Mouse (Mus musculus) A20 (cell line): ENCODE results near the gene Cul4b.
"Not testable (repeated sequence)": the region's sequence is repeated elsewhere in the genome, so short reads cannot be mapped to it uniquely, and the experiment has no call there.

ENCODE experiments used
- DNase-seq: peaks from one replicate; pipeline ENCODE4 v3.0.0-alpha.2; 2011; ENCODE audit warnings: low read depth, low spot score

The Cul4b gene

DNA sequence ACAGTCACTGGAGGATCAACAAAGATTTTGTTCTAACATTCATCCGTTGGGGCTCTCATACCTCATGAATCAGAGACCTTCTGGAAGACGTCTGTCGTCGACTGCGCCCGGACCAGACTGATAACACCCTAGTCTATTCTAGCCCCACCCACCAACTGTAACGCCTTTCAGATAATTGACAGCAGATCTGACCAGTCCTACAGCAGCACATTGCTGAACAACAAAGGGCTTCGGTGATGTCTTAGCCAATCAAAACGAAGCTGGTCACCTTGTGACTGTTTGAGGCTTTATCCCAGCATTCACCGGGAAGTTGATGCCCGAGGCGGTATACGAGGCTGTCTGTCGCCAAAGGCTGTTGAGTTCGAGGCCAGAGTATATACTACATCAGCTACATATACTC lies at the start of gene Cul4b:
Gene Cul4b (minus strand): TSS at position 119 of the 400 bp plus-strand sequence.
- no peak for DNase-seq

DNA sequence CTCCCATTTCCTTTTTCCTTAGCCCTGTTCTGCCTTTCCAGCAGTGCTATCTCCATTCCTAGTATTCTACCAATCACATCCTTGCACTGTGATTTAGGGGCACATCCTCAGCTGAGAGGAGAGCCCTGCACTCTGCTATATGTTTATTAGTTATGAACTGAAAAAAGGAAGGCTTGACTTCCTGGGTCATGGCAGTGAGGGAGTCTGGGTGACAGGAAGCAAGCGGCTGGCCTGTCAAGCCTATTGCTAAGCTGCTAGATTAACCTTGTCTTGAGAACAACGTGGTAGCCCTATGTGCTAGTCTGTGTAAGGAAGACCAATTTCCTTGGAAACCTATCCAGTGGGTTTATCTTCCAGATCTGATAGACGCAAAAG lies 25.0 kb upstream of the Cul4b start:
- peak; percentile 56 for DNase-seq

DNA sequence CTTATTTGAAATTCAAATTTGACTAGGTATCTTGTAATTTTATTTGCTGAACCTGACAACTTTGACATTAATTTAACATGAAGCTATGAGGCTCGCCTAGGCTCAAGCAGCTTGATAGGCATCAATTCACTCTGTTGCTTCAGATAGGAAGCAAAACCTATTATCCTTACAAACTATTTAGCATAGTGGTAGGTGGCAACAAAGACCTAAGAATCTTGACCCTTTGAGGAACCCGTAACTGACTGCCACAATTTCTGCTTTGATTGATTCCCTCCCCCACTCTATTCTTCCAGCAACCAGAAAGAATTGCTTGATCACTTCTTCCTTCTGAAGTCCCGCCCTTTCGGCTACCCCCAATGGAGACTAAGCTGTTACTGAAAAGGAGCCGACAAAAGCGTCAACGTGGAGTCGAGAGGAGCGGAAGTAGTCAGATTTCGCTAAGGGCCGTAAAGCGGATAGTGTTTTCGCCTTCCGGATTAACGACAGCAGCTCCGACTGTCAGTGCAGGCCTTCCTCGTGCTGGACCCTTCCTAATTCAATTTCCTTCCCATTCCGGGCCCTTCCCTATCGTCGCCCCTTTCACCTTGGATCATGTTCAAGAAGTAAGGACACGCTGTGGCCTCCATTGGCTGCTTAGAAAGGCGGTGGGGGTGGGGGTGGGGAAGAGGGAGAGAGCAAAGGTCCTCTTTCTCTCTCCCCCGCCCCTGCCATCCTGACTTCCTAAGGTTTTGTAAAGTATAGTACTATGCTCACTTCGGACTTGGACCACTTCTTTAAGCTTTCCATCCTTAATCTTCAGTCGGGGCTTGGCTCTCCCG lies 24.4 kb upstream of the Cul4b start, which contains the start of gene Mcts1:
Gene Mcts1 (plus strand): TSS at position 402 of the 818 bp plus-strand sequence.
- DNase-seq, result peak; percentile 87

DNA sequence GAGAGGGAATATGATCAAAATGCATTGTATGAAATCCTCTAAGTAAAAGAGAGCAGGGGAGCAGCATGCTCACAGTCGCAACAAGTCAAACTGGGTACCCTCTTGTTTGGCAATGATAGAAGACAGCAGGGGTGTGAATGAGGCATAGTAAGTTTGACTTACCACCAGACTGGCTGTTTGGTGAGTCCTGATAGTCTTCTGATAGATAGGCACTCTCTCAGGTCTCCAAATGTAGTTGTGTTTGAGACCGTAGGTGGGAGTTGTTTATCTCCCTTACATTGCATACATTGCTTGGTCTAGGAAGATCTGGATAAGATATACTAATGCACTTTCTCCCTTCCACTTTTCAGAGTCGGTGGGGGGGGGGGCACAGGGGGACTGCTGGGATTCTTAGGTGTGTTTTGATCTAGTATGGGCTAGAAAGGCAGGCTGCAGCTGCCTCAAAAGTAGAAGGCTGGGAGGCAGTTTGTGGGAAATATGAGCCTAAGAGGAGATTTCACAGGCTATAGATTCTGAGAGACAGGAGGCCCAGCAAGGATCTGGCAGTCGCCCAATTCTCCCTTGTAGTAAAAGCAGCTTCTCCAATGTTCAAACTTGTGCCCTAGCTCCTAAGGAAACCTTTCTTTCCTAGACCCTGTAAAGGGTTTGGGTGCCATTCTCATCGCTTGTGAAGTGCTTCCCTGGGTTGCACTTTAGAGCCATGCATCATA lies 17.3 kb upstream of the Cul4b start:
- no peak for DNase-seq

DNA sequence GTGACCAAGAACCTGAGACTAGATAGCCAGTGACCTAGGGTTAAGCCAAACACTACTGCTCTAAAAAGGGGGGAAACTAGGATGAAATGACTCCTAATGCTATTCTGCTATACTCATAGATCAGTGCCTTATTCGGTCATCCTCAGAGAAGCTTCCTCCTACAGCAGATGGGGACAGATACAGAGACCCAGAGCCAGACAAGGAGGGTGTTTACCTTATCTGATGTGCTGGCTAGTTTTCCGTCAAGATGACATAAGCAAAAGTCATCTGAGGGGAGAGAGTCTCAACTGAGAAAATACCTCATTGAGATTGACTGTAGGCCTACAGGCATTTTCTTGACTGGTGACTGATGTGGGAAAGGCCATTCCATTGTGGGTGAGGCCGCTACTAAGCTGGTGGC lies 15.8 kb upstream of the Cul4b start:
- DNase-seq, result no peak

DNA sequence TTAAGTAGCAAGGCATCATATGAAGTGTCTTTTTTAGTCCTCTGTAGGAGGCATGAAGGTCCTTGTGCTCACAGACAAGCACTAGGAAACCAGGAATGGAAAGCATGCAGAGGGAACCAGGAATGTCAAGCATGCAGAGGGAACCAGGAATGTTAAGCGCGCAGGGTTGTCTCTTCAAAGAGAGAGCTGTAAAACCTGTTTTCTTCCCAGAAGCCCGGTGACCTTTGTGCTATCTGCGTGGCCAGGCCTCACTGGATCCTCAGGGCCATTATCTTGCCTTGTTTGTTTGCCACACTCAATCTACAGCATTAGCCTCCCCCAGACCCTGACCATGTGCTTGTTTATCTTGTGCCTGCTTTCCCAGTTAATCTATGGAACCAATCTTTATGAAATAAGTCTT lies 13.8 kb upstream of the Cul4b start:
- DNase-seq, result no peak

DNA sequence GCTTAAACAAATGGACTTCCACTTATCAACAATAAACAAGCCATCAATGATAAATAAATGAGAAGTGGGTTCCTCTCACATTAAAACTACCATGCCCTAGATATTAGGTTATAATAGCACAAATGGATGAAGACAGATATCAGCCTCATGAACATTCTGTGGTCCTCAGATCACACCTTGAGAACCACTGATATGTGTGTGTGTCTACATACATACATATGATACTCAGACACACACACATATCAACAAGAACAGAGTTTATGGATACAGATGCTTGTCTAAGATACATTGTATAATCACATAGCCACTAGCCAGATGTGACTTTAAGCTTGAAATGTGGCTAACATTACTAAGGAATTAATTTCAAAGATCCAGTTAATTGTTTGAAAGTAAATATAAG lies 7.3 kb upstream of the Cul4b start:
- DNase-seq, result no peak

DNA sequence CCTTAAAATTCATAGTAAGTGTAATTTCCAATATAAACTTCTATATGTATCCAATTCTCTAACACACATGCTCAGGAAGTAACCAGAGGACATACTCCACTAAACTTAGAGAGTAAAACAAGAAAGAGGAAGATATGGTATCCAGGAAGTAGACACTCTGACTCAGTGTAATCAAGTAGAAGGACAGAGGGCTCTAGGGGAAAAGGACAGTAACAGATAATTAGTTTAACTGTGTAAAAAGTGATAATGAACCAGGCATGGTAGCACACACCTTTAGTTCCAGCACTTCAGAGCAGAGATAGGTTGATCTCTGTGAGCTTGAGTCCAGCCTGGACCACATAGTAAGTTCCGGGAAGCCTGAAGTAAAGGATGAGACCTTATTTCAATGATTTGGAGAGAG lies 5.1 kb upstream of the Cul4b start:
- peak; percentile 17 for DNase-seq

DNA sequence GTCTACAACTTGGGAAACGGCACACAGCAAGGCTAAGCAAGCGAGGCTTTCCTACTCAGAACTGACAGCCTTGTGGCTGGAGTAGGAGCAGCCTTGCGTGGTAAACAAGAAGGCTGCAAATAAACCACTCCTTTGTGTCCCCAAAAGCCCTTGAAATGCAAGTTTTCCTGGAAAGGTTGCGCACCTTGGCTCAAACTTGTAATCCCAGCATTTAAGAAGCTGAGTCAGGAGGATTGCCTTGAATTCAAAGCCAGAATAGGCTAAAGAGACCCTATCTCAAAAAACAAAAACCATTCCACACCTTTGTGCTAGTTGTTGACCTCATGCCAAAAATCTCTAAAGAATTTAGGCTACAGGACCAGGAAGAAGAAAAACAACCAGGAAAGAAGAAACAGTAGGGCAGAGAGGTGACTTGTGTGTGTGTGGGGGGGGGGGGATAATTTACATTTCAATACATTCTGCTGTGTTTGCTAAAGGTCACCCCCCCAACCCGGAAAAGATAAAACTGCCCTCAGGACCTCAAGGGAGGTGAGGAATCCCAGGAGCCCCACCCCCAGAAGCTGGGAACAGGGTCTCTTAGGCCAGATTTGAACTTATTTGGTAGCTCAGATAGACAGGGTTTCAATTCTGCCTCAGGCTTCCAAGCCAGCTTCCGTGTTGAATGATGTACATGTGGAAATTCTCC lies 9.3 kb downstream of the Cul4b start:
- no peak for DNase-seq

DNA sequence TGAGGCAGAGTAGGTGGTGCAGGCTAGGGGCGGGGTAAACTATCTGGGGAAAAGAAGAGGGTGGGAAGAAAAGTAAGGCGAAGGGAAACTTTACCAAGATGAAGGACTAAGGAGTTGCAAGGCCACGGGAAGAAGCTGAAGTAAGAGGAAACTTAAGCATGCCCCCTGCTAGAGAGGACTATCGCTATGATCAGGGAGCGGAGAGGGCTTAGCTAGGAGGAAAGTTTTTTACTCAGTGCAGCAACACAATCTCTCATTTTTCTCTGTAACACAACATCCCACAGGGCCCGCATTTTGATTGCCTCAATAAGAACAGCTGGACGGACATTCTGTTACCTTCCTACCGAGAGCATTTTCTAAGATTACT lies 10.8 kb downstream of the Cul4b start:
- no peak for DNase-seq

DNA sequence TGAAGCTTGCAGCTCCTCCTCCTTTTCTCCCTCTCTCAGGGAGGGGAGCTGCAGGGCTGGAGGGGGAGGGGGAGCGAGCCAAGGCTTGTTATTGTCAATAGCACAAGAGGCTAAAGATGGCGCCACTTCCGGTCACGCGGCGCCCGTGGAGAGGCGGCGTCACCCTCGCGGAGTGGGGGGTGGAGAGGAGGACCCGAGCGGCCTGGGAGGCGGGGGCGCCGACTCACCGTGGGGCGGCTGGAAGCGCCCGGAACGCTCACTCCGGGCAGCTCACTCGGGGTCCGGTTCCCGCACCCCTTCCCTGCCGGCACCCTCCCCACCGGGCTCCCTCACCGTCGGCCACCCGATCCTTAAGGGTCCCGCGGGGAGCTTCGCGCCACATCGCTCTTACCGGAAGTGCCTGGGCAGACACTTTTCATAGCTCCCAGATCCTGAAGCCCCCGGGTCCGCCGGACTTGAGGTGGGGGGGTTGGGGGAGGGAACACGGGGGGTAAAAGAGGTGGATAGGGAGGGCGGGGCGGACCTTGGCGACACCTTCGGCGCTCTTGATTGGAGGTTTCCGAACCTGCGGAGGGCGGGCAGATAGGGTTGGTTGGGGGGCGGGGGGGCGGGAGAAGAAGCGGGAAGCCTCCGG lies 11.3 kb downstream of the Cul4b start:
- DNase-seq, result peak; percentile 87

DNA sequence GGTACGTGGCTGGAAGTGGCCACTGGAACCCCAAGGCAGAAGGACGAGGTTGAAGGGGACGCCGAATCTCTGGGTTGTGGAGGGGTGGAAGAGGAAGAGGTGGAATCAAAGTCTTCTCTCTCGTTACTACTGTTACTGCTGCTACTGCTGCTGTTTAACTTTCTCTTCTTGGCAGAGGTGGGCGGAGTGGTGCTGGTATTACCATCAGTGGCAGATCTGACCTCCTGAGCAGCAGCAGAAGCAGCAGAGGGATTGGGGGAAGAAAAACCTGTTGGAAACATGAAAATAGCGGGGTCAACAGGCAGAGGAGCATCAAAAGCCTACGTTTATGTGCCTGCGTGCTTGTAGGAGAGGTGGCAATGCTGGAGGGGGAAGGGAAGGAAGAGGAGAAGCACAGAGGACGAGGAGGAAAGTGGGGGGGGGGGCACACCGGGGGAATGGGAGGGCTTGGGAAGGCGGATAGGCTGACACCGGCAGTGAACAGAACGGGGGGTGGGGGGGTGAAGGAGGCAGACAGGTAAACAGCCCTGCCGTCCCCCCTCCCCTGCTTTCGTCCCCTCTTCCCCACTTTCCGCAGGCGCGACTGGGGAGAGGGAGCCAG lies 12.0 kb downstream of the Cul4b start:
- DNase-seq, result peak; percentile 46

DNA sequence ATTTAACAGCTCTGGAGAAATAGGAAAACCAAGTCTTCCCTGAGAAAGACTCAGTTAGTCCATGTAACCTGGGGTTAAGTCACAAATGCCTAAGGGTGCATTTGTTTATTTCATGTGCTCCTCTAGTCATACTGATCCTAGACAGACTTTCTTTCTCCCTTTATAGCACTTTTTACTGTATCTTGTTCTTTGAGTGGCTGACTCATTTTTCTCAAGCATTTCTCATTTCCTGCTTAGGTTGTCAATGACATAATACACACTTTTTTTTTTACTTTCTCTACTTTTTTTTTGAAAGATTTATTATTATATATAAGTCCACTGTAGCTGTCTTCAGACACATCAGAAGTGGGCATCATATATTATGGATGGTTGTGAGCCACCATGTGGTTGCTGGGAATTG lies 22.7 kb downstream of the Cul4b start:
- no peak for DNase-seq

DNA sequence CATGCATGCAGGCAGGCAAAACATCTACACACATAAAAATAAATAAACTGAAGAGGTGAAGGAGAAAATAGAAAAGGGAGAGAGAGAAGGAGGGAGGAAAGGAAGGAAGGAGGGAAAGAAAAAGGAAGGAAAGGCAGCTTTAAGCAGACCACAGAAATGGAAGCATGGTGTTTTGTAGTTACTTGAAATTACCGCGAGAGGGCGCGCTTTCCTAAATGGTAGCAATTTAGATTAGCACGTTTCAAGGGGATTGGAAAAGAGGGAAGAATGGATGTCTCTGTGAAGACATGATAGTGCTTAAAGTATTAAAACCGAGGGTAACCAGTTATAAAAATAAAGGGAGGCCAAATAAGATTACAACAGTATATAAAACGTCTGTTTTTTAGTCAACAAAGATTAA lies 61.4 kb downstream of the Cul4b start:
- DNase-seq, result peak; percentile 45

DNA sequence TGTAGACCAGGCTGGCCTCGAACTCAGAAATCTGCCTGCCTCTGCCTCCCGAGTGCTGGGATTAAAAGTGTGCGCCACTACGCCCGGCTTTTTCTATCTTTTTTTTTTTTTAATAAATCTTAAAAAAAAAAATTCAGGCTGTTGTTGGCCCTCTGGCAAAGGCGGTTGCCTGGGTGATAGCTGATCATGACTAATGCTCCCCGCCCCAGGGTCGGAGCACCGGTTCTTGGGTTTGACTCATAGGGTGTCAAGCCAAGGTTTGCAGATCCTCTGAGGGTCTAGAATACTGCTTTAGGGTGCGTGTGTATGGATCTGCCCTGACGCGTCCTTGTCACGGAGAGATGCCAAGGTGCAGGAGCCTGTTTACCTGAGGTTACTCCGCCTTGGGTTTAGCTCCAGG lies 71.2 kb downstream of the Cul4b start:
- DNase-seq, result no peak

DNA sequence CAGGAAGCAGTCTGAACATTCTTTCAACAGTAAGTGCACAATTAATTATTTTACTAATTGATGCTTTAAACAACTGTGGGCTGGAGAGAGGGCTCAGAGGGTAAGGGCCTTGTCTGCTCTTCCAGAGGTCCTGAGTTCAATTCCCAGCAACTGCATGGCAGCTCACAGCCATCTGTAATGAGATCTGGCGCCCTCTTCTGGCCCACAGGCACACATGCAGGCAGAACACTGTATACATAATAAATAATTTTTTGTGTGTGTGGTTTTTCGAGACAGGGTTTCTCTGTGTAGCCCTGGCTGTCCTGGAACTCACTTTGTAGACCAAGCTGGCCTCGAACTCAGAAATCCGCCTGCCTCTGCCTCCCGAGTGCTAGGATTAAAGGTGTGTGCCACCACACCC lies 73.8 kb downstream of the Cul4b start:
- peak; percentile 24 for DNase-seq

DNA sequence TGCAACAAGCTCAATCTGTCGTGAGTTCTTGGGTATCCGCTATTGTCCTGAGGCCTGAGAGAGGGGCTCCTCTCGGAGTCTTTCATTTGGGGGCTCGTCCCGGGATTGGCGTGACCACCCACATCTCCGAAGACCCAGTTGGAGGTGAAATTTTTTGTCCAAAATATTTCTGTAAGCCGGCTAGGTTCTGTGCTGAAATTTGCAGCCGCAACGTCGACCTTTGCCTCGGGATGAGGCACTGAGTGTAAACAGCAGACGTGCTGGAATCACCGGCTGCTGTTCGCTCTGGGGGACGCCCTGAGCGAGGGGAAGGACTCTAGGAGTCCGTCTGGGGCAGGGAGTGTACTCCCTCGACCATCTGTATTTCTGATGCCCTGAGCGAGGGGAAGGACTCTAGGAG lies 90.5 kb downstream of the Cul4b start:
- not testable (repeated sequence) for DNase-seq
